Mouse (Mus musculus): Measurements from ENCODE around the gene Pfdn5.

Gene Pfdn5

DNA sequence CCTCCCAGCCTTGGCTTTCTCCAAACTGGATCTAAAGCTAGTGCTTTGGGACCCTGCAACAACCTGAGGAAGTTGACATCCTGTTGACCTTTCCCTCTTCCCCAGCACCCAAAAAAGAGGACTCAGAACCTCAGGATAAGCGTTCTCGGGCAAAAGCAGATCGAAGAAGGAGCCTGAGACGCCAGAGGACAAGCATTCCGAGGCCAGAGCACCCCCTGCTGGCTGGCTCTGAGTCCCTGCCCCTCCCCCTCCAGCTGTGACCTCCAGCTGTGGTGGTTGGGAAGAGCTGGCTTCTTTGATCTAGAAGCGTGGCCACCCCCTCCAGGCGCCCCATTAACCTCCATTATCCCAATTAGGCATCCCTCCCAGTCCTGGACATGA is 51.2 kb downstream of the Pfdn5 start:
- DNase-seq: peak; percentile 85 to 89

DNA sequence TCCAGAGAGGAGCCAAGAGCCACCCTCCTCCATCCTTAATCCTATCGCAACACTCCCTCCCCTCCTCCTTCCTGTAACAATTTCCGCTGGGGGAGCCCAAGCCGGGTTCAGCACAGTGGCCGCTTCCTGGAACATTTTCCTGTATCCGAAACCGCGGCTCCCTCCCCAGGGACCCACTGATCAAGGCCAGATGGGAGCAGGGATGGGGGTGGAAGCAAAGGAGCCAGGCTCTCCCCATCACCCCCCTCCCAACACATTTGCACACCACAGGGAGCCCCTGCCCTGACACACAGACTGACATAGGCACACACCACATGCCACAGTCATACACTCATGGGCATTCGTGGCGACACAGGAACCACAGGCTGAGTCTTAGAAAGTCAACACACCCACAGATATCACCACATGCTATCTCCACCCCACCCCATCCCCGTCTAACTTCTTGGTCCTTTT is 51.9 kb downstream of the Pfdn5 start:
- peak; percentile 67 to 69 for DNase-seq

Data from lung, adult 18-20 months (tissue).